Mouse (Mus musculus): ENCODE measurements around the gene Olfr70. TPM values are rescaled to one million over a fixed set of nuclear protein-coding genes. Genes with fewer than 3 reads are reported as not detected.

The Olfr70 gene
- polyA plus RNA-seq, 1 experiment from 2014 or later = not detected

GRCm38 (mm10) chr4:43722191-43722590 lies 21.6 kb upstream of the Olfr70 start:
- Histone ChIP-seq H3K27ac (ENCODE audit: low read depth, low read length) (no peak overlapping the region), H3K4me1 (ENCODE audit: control insufficient read depth, insufficient read depth, low read length) (peaks cover 6% of the 10 kb centered on the region), H3K4me3 (ENCODE audit: low read depth, low read length) (no peak overlapping the region), H3K27me3 (ENCODE audit: control insufficient read depth, insufficient read depth, low read length) (no peaks in the 10 kb centered on the region), H3K36me3 (ENCODE audit: control insufficient read depth, insufficient read depth, low read length) (no peaks in the 10 kb centered on the region), H3K9me3 (replicated peaks; ENCODE audit: control insufficient read depth, low read length) (no peaks in the 10 kb centered on the region), H3K4me2 (no peak overlapping the region), H3K9ac (ENCODE audit: low read depth, low read length) (no peak overlapping the region)
- 82% methylated on average over 4 of the region's 4 CpGs for WGBS (ENCODE audit: insufficient replicate concordance)
- ATAC-seq (replicated peaks; ENCODE audit: insufficient number of reproducible peaks, low FRiP score, low TSS enrichment) = no peak

- Histone ChIP-seq H3K4me1 (ENCODE audit: control insufficient read depth, insufficient read depth, low read length) (no peaks in the 10 kb centered on the region; the same call in 1 of the 2 replicates), H3K4me3 (ENCODE audit: low read depth, low read length) (no peak overlapping the region), H3K4me2 (peak overlapping the region; percentile 22; the same call in 1 of the 2 replicates), H3K36me3 (ENCODE audit: control insufficient read depth, insufficient read depth, low read length) (no peaks in the 10 kb centered on the region), H3K9ac (ENCODE audit: low read depth, low read length) (no peak overlapping the region), H3K9me3 (replicated peaks; ENCODE audit: control insufficient read depth, low read length) (no peaks in the 10 kb centered on the region), H3K27me3 (ENCODE audit: control insufficient read depth, insufficient read depth, low read length) (no peaks in the 10 kb centered on the region), H3K27ac (ENCODE audit: low read depth, low read length) (peak overlapping the region; percentile 57)
- 44% methylated on average over 14 of the region's 16 CpGs for WGBS (ENCODE audit: insufficient replicate concordance)
- no peak for ATAC-seq (replicated peaks; ENCODE audit: insufficient number of reproducible peaks, low FRiP score, low TSS enrichment)
Measured at GRCm38 (mm10) chr4:43720491-43721228, 20.1 kb upstream of the Olfr70 start.

- H3K36me3 ChIP-seq (ENCODE audit: control insufficient read depth, insufficient read depth, low read length) = no peaks in the 10 kb centered on the region
- 0 out of 2 replicates have a peak, but pooled peaks cover 4% of the 10 kb centered on the region for H3K4me1 ChIP-seq (ENCODE audit: control insufficient read depth, insufficient read depth, low read length)
- H3K27ac ChIP-seq (ENCODE audit: low read depth, low read length) = no peak overlapping the region
- no peak overlapping the region for H3K4me2 ChIP-seq
- no peaks in the 10 kb centered on the region for H3K27me3 ChIP-seq (ENCODE audit: control insufficient read depth, insufficient read depth, low read length)
- H3K4me3 ChIP-seq (ENCODE audit: low read depth, low read length) = no peak overlapping the region
- H3K9me3 ChIP-seq (replicated peaks; ENCODE audit: control insufficient read depth, low read length) = no peaks in the 10 kb centered on the region
- H3K9ac ChIP-seq (ENCODE audit: low read depth, low read length) = no peak overlapping the region
- WGBS (ENCODE audit: insufficient replicate concordance) = 48% methylated on average over 7 of the region's 7 CpGs
- ATAC-seq (replicated peaks; ENCODE audit: insufficient number of reproducible peaks, low FRiP score, low TSS enrichment) = no peak
Measured at GRCm38 (mm10) chr4:43713652-43714219, 13.1 kb upstream of the Olfr70 start.

- Histone ChIP-seq H3K27ac (ENCODE audit: low read depth, low read length) (no peak overlapping the region), H3K4me2 (peak overlapping the region; percentile 33; the same call in 1 of the 2 replicates), H3K9ac (ENCODE audit: low read depth, low read length) (no peak overlapping the region), H3K36me3 (ENCODE audit: control insufficient read depth, insufficient read depth, low read length) (no peaks in the 10 kb centered on the region), H3K27me3 (ENCODE audit: control insufficient read depth, insufficient read depth, low read length) (no peaks in the 10 kb centered on the region), H3K4me1 (ENCODE audit: control insufficient read depth, insufficient read depth, low read length) (0 out of 2 replicates have a peak, but pooled peaks cover 4% of the 10 kb centered on the region), H3K4me3 (ENCODE audit: low read depth, low read length) (no peak overlapping the region), H3K9me3 (replicated peaks; ENCODE audit: control insufficient read depth, low read length) (no peaks in the 10 kb centered on the region)
- no peak for ATAC-seq (replicated peaks; ENCODE audit: insufficient number of reproducible peaks, low FRiP score, low TSS enrichment)
- 4% methylated on average over 2 of the region's 2 CpGs for WGBS (ENCODE audit: insufficient replicate concordance)
Measured at GRCm38 (mm10) chr4:43711821-43712220, 11.2 kb upstream of the Olfr70 start.

- no peak within 1 kb of the TSS for H3K4me2 ChIP-seq
- no peaks in the 10 kb centered on the region for H3K36me3 ChIP-seq (ENCODE audit: control insufficient read depth, insufficient read depth, low read length)
- no peak within 1 kb of the TSS for H3K27ac ChIP-seq (ENCODE audit: low read depth, low read length)
- no peaks in the 10 kb centered on the region for H3K27me3 ChIP-seq (ENCODE audit: control insufficient read depth, insufficient read depth, low read length)
- H3K4me1 ChIP-seq (ENCODE audit: control insufficient read depth, insufficient read depth, low read length) = 0 out of 2 replicates have a peak, but pooled peaks cover 4% of the 10 kb centered on the region
- H3K9ac ChIP-seq (ENCODE audit: low read depth, low read length) = no peak within 1 kb of the TSS
- no peak within 1 kb of the TSS for H3K4me3 ChIP-seq (ENCODE audit: low read depth, low read length)
- ATAC-seq (replicated peaks; ENCODE audit: insufficient number of reproducible peaks, low FRiP score, low TSS enrichment) = no peak
- no peaks in the 10 kb centered on the region for H3K9me3 ChIP-seq (replicated peaks; ENCODE audit: control insufficient read depth, low read length)
- 69% methylated on average over 6 of the region's 6 CpGs for WGBS (ENCODE audit: insufficient replicate concordance)
Measured at GRCm38 (mm10) chr4:43709869-43710268, 9.3 kb upstream of the Olfr70 start, which contains the start of gene Olfr71. TSS of gene Olfr71 (minus strand) at chr4:43710255.

- WGBS (ENCODE audit: insufficient replicate concordance) = 81% methylated on average over 13 of the region's 13 CpGs
- H3K27ac ChIP-seq (ENCODE audit: low read depth, low read length) = no peak overlapping the region
- H3K27me3 ChIP-seq (ENCODE audit: control insufficient read depth, insufficient read depth, low read length) = no peaks in the 10 kb centered on the region
- no peak overlapping the region for H3K4me2 ChIP-seq
- H3K9ac ChIP-seq (ENCODE audit: low read depth, low read length) = no peak overlapping the region
- H3K4me1 ChIP-seq (ENCODE audit: control insufficient read depth, insufficient read depth, low read length) = no peaks in the 10 kb centered on the region
- no peak for ATAC-seq (replicated peaks; ENCODE audit: insufficient number of reproducible peaks, low FRiP score, low TSS enrichment)
- H3K36me3 ChIP-seq (ENCODE audit: control insufficient read depth, insufficient read depth, low read length) = no peaks in the 10 kb centered on the region
- no peaks in the 10 kb centered on the region for H3K9me3 ChIP-seq (replicated peaks; ENCODE audit: control insufficient read depth, low read length)
- H3K4me3 ChIP-seq (ENCODE audit: low read depth, low read length) = no peak overlapping the region
Measured at GRCm38 (mm10) chr4:43705991-43706390, 5.4 kb upstream of the Olfr70 start.

- Histone ChIP-seq H3K4me2 (no peak overlapping the region), H3K4me3 (ENCODE audit: low read depth, low read length) (no peak overlapping the region), H3K9ac (ENCODE audit: low read depth, low read length) (no peak overlapping the region), H3K36me3 (ENCODE audit: control insufficient read depth, insufficient read depth, low read length) (no peaks in the 10 kb centered on the region), H3K4me1 (ENCODE audit: control insufficient read depth, insufficient read depth, low read length) (no peaks in the 10 kb centered on the region), H3K27me3 (ENCODE audit: control insufficient read depth, insufficient read depth, low read length) (no peaks in the 10 kb centered on the region), H3K9me3 (replicated peaks; ENCODE audit: control insufficient read depth, low read length) (no peaks in the 10 kb centered on the region), H3K27ac (ENCODE audit: low read depth, low read length) (no peak overlapping the region)
- WGBS (ENCODE audit: insufficient replicate concordance) = 84% methylated on average over 8 of the region's 8 CpGs
- ATAC-seq (replicated peaks; ENCODE audit: insufficient number of reproducible peaks, low FRiP score, low TSS enrichment) = no peak
Measured at GRCm38 (mm10) chr4:43703851-43704250, 3.2 kb upstream of the Olfr70 start.

- Histone ChIP-seq H3K36me3 (ENCODE audit: control insufficient read depth, insufficient read depth, low read length) (no peaks in the 10 kb centered on the region), H3K4me2 (no peak overlapping the region), H3K4me1 (ENCODE audit: control insufficient read depth, insufficient read depth, low read length) (no peaks in the 10 kb centered on the region), H3K4me3 (ENCODE audit: low read depth, low read length) (no peak overlapping the region), H3K27ac (ENCODE audit: low read depth, low read length) (no peak overlapping the region), H3K27me3 (ENCODE audit: control insufficient read depth, insufficient read depth, low read length) (no peaks in the 10 kb centered on the region), H3K9me3 (replicated peaks; ENCODE audit: control insufficient read depth, low read length) (no peaks in the 10 kb centered on the region), H3K9ac (ENCODE audit: low read depth, low read length) (no peak overlapping the region)
- ATAC-seq (replicated peaks; ENCODE audit: insufficient number of reproducible peaks, low FRiP score, low TSS enrichment) = no peak
- WGBS (ENCODE audit: insufficient replicate concordance) = 63% methylated on average over 6 of the region's 6 CpGs
Measured at GRCm38 (mm10) chr4:43703439-43703838, 2.8 kb upstream of the Olfr70 start.

Data from heart, embryonic 11.5 days (tissue).